Mouse (Mus musculus): Measurements from ENCODE around the gene Neurod6. TPM values are rescaled to one million over a fixed set of nuclear protein-coding genes. Genes with fewer than 3 reads are reported as not detected.

Gene Neurod6
- polyA plus RNA-seq, 1 experiment: not detected

- Histone ChIP-seq H3K79me3 (ENCODE audit: low read depth) (no peaks in the 10 kb centered on the region), H3K36me3 (ENCODE audit: control insufficient read depth, insufficient read depth) (no peaks in the 10 kb centered on the region), H3K4me3 (ENCODE audit: insufficient read depth, poor library complexity, severe bottlenecking) (no peak overlapping the region), H3ac (ENCODE audit: control insufficient read depth, insufficient read length, low read depth) (no peak overlapping the region), H3K27me3 (ENCODE audit: control insufficient read depth, insufficient read depth, insufficient read length) (peaks cover 32% of the 10 kb centered on the region), H3K79me2 (ENCODE audit: control insufficient read depth, insufficient read depth) (no peaks in the 10 kb centered on the region)
- TF ChIP-seq MYOG (IDR thresholded peaks at IDR 0.05; ENCODE audit: control insufficient read depth, extremely low read depth, insufficient read length) (no peak), USF1 (IDR thresholded peaks at IDR 0.05; ENCODE audit: low read depth) (no peak), MYOD1 (IDR thresholded peaks at IDR 0.05; ENCODE audit: control insufficient read depth, insufficient read length, low read depth) (no peak), CTCF (IDR thresholded peaks at IDR 0.05; ENCODE audit: control insufficient read depth, insufficient read depth, insufficient read length) (no peak)
These were observed 3.7 kb downstream of the Neurod6 start for GRCm38 (mm10) chr6:55677326-55677725.

GRCm38 (mm10) chr6:55676663-55677311 is 4.3 kb downstream of the Neurod6 start:
- Histone ChIP-seq H3K36me3 (ENCODE audit: control insufficient read depth, insufficient read depth) (no peaks in the 10 kb centered on the region), H3K4me3 (ENCODE audit: insufficient read depth, poor library complexity, severe bottlenecking) (no peak overlapping the region), H3K27me3 (ENCODE audit: control insufficient read depth, insufficient read depth, insufficient read length) (peaks cover 28% of the 10 kb centered on the region), H3K79me3 (ENCODE audit: low read depth) (no peaks in the 10 kb centered on the region), H3K79me2 (ENCODE audit: control insufficient read depth, insufficient read depth) (no peaks in the 10 kb centered on the region), H3ac (ENCODE audit: control insufficient read depth, insufficient read length, low read depth) (no peak overlapping the region)
- TF ChIP-seq MYOD1 (IDR thresholded peaks at IDR 0.05; ENCODE audit: control insufficient read depth, insufficient read length, low read depth): no peak
- no peak for TF ChIP-seq USF1 (IDR thresholded peaks at IDR 0.05; ENCODE audit: low read depth)
- no peak for TF ChIP-seq CTCF (IDR thresholded peaks at IDR 0.05; ENCODE audit: control insufficient read depth, insufficient read depth, insufficient read length)
- no peak for TF ChIP-seq CEBPB (IDR thresholded peaks at IDR 0.05; ENCODE audit: low read depth)
- TF ChIP-seq MAX (IDR thresholded peaks at IDR 0.05): no peak
- TF ChIP-seq FOSL1 (IDR thresholded peaks at IDR 0.05; ENCODE audit: insufficient read depth, low read length, poor library complexity, severe bottlenecking): no peak
- TF ChIP-seq MYOG (IDR thresholded peaks at IDR 0.05; ENCODE audit: control insufficient read depth, extremely low read depth, insufficient read length): no peak

GRCm38 (mm10) chr6:55676141-55676662 is 4.9 kb downstream of the Neurod6 start:
- TF ChIP-seq MYOG (IDR thresholded peaks at IDR 0.05; ENCODE audit: control insufficient read depth, extremely low read depth, insufficient read length) (no peak), USF1 (IDR thresholded peaks at IDR 0.05; ENCODE audit: low read depth) (no peak), CEBPB (IDR thresholded peaks at IDR 0.05; ENCODE audit: low read depth) (no peak), FOSL1 (IDR thresholded peaks at IDR 0.05; ENCODE audit: insufficient read depth, low read length, poor library complexity, severe bottlenecking) (no peak), MYOD1 (IDR thresholded peaks at IDR 0.05; ENCODE audit: control insufficient read depth, insufficient read length, low read depth) (no peak), CTCF (IDR thresholded peaks at IDR 0.05; ENCODE audit: control insufficient read depth, insufficient read depth, insufficient read length) (no peak), MAX (IDR thresholded peaks at IDR 0.05) (no peak)
- Histone ChIP-seq H3K27me3 (ENCODE audit: control insufficient read depth, insufficient read depth, insufficient read length) (peaks cover 23% of the 10 kb centered on the region), H3ac (ENCODE audit: control insufficient read depth, insufficient read length, low read depth) (no peak overlapping the region), H3K4me3 (ENCODE audit: insufficient read depth, poor library complexity, severe bottlenecking) (no peak overlapping the region), H3K79me3 (ENCODE audit: low read depth) (no peaks in the 10 kb centered on the region), H3K36me3 (ENCODE audit: control insufficient read depth, insufficient read depth) (no peaks in the 10 kb centered on the region), H3K79me2 (ENCODE audit: control insufficient read depth, insufficient read depth) (no peaks in the 10 kb centered on the region)

- Histone ChIP-seq H3K36me3 (ENCODE audit: control insufficient read depth, insufficient read depth) (no peaks in the 10 kb centered on the region), H3ac (ENCODE audit: control insufficient read depth, insufficient read length, low read depth) (no peak overlapping the region), H3K4me3 (ENCODE audit: insufficient read depth, poor library complexity, severe bottlenecking) (no peak overlapping the region), H3K27me3 (ENCODE audit: control insufficient read depth, insufficient read depth, insufficient read length) (peaks cover 11% of the 10 kb centered on the region), H3K79me2 (ENCODE audit: control insufficient read depth, insufficient read depth) (no peaks in the 10 kb centered on the region), H3K79me3 (ENCODE audit: low read depth) (no peaks in the 10 kb centered on the region)
- TF ChIP-seq CEBPB (IDR thresholded peaks at IDR 0.05; ENCODE audit: low read depth): no peak
- TF ChIP-seq USF1 (IDR thresholded peaks at IDR 0.05; ENCODE audit: low read depth): no peak
- no peak for TF ChIP-seq CTCF (IDR thresholded peaks at IDR 0.05; ENCODE audit: control insufficient read depth, insufficient read depth, insufficient read length)
- no peak for TF ChIP-seq MYOD1 (IDR thresholded peaks at IDR 0.05; ENCODE audit: control insufficient read depth, insufficient read length, low read depth)
- no peak for TF ChIP-seq MAX (IDR thresholded peaks at IDR 0.05)
- no peak for TF ChIP-seq FOSL1 (IDR thresholded peaks at IDR 0.05; ENCODE audit: insufficient read depth, low read length, poor library complexity, severe bottlenecking)
- TF ChIP-seq MYOG (IDR thresholded peaks at IDR 0.05; ENCODE audit: control insufficient read depth, extremely low read depth, insufficient read length): no peak
These were observed 13.3 kb downstream of the Neurod6 start for GRCm38 (mm10) chr6:55667801-55668200.

- Histone ChIP-seq H3K79me2 (ENCODE audit: control insufficient read depth, insufficient read depth) (no peaks in the 10 kb centered on the region), H3K27me3 (ENCODE audit: control insufficient read depth, insufficient read depth, insufficient read length) (no peaks in the 10 kb centered on the region), H3ac (ENCODE audit: control insufficient read depth, insufficient read length, low read depth) (no peak overlapping the region), H3K4me3 (ENCODE audit: insufficient read depth, poor library complexity, severe bottlenecking) (no peak overlapping the region), H3K36me3 (ENCODE audit: control insufficient read depth, insufficient read depth) (no peaks in the 10 kb centered on the region), H3K79me3 (ENCODE audit: low read depth) (no peaks in the 10 kb centered on the region)
- TF ChIP-seq CTCF (IDR thresholded peaks at IDR 0.05; ENCODE audit: control insufficient read depth, insufficient read depth, insufficient read length) (no peak), MAX (IDR thresholded peaks at IDR 0.05) (no peak), FOSL1 (IDR thresholded peaks at IDR 0.05; ENCODE audit: insufficient read depth, low read length, poor library complexity, severe bottlenecking) (no peak), CEBPB (IDR thresholded peaks at IDR 0.05; ENCODE audit: low read depth) (no peak), MYOG (IDR thresholded peaks at IDR 0.05; ENCODE audit: control insufficient read depth, extremely low read depth, insufficient read length) (no peak), MYOD1 (IDR thresholded peaks at IDR 0.05; ENCODE audit: control insufficient read depth, insufficient read length, low read depth) (peak; percentile 32)
These were observed 19.7 kb downstream of the Neurod6 start for GRCm38 (mm10) chr6:55661126-55661915.
